Mouse (Mus musculus) forebrain, embryonic 11.5 days (tissue): ENCODE data around the gene Saysd1. TPM values are rescaled to one million over a fixed set of nuclear protein-coding genes. Genes with fewer than 3 reads are reported as not detected.

Source experiments
- ATAC-seq: fragments of 200-750 bp; cut with Nextera tagmentation; replicated peaks from 2 replicates; pipeline ENCODE4 v1.8.0; 2017; ENCODE audit warnings: moderate TSS enrichment; ENCODE audit not compliant: low FRiP score
- DNase-seq: peaks from one replicate; pipeline ENCODE4 v3.0.0-alpha.2; 2017; ENCODE audit warnings: low spot score
- H3K27ac ChIP-seq: fragments of 300-500 bp; sonication (generic); 2 replicates; pipeline ENCODE4 v1.5.1; 2014; ENCODE audit warnings: low read depth, low read length
- H3K27me3 ChIP-seq: fragments of 300-500 bp; sonication (generic); 2 replicates; pipeline ENCODE4 v1.6.1; 2014; ENCODE audit warnings: mild to moderate bottlenecking, low read length, mixed read lengths; ENCODE audit not compliant: control insufficient read depth, insufficient read depth
- H3K36me3 ChIP-seq: fragments of 300-500 bp; sonication (generic); 2 replicates; pipeline ENCODE4 v1.6.1; 2014; ENCODE audit warnings: mild to moderate bottlenecking, low read length, moderate library complexity, mixed read lengths; ENCODE audit not compliant: control insufficient read depth, insufficient read depth
- H3K4me1 ChIP-seq: fragments of 300-500 bp; sonication (generic); replicated peaks from 2 replicates; pipeline ENCODE4 v1.6.1; 2014; ENCODE audit warnings: low read length, mixed read lengths; ENCODE audit not compliant: control insufficient read depth, insufficient read depth
- H3K4me2 ChIP-seq: fragments of 300-500 bp; sonication (generic); 2 replicates; pipeline ENCODE4 v1.6.1; 2014; ENCODE audit warnings: low read depth, mild to moderate bottlenecking, low read length, moderate library complexity, mixed read lengths; ENCODE audit not compliant: severe bottlenecking
- H3K4me3 ChIP-seq: fragments of 300-500 bp; sonication (generic); 2 replicates; pipeline ENCODE4 v1.5.1; 2014; ENCODE audit warnings: low read depth, low read length
- H3K9ac ChIP-seq: fragments of 300-500 bp; sonication (generic); 2 replicates; pipeline ENCODE4 v1.6.1; 2014; ENCODE audit warnings: low read length
- H3K9me3 ChIP-seq: fragments of 300-500 bp; sonication (generic); 2 replicates; pipeline ENCODE4 v1.6.1; 2016; ENCODE audit warnings: low read length, mixed read lengths; ENCODE audit not compliant: control insufficient read depth
- WGBS: fragments of 180-500 bp; shearing (Covaris S2); extraction: QIAGEN DNeasy Blood & Tissue Kit; methylation state at CpG from one replicate; pipeline ENCODE4 v1.1.7; 2014; 5-methylcytosine and 5-hydroxymethylcytosine counted together
- polyA plus RNA-seq: library from polyadenylated mRNA; unstranded; fragments of >200 nt; fragmentation: Nextera tagmentation; extraction: Ambion mirVana; gene quantifications from 2 replicates; pipeline ENCODE4 v1.2.1, GENCODE M21; 2014

Saysd1 gene
- polyA plus RNA-seq, 1 experiment from 2014 or later = 11.6 TPM

DNA sequence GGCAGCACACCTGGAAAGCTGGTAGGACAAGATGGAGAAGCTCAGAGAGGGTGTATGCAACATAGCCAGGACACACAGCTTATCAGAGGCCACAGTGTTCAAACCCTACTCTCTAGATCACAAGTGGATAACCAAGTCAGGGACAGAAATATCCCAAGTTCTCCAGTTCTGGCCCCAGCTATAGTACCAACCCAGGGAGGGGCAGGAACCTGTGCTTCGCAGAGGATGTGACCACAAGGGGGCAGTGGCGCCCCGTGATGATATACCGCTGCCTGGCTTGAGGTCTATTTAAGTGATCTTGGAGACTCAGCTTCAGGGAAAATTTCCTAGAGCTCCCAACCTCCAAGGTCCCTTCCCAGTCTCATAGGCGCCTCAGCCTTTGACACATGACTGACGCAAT lies 24.4 kb downstream of the Saysd1 start:
- no peak overlapping the region for H3K9ac ChIP-seq
- ATAC-seq = peak; percentile 71
- H3K27me3 ChIP-seq = no peaks in the 10 kb centered on the region
- H3K4me1 ChIP-seq = no peaks in the 10 kb centered on the region
- H3K4me2 ChIP-seq = no peak overlapping the region
- DNase-seq = peak; percentile 92
- H3K9me3 ChIP-seq = no peaks in the 10 kb centered on the region; the same call in 1 of the 2 replicates
- no peaks in the 10 kb centered on the region for H3K36me3 ChIP-seq
- 4% methylated on average over 6 of the region's 6 CpGs for whole genome bisulfite sequencing
- H3K4me3 ChIP-seq = no peak overlapping the region
- no peak overlapping the region for H3K27ac ChIP-seq

DNA sequence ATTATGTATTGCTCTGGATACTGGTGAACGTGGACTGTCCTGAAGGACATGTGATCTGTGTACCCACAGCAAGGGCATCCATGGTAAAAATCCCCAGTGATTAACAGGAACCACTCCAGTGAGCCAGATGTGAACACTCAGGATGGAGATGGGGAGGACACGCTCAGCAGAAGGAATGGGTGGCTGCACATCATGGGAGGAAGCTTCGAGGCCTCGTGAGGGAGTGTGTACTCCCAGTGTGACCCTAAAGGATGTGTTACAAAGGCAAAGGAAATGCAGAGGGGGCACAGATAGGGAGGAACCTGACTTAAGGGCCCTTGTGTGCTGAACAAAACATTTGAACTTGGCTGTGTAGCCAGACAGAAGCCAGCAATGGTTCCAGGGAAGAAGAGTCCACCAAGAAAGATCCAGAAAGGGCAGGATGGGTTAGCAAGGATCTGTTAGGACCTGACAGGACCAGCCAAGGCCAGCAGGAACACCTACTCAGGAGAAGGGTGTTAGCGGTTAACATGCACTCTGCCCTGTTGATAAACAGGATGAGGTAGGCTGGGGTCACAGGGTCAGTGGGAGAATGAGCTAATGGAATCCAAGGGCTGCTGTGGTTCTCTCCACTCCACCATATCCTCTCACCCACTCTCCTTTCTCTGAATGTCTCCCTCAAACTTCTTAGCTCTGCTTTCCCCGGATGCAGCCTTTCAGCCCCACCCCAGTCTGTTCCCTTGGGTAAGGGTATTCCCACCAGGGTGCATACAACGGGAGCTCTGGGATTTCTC lies 25.0 kb downstream of the Saysd1 start:
- H3K4me1 ChIP-seq = no peaks in the 10 kb centered on the region
- H3K9ac ChIP-seq = no peak overlapping the region
- H3K36me3 ChIP-seq = no peaks in the 10 kb centered on the region
- H3K4me3 ChIP-seq = no peak overlapping the region
- no peak for DNase-seq
- WGBS = 68% methylated on average over 7 of the region's 7 CpGs
- H3K4me2 ChIP-seq = no peak overlapping the region
- no peak overlapping the region for H3K27ac ChIP-seq
- ATAC-seq = no peak
- H3K9me3 ChIP-seq = no peaks in the 10 kb centered on the region; the same call in 1 of the 2 replicates
- no peaks in the 10 kb centered on the region for H3K27me3 ChIP-seq

DNA sequence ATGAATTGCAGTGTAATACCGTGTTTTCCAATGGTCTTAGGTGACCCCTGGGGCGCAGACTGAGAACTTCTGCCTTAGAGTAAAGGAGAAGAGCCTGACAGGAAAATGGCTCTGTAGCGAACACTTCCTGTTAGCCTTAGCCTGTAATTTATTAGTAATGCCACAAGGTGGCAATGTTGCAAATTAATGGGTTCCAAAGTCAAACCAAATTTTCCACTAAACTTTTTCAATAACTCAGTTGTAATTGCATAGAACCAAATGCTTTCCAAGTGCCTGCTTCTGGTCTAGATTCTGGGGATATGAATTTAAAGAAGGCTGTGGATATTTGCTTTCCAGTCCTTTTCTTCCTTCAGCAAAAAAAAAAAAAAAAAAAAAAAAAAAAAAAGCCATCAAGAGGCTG lies 26.1 kb downstream of the Saysd1 start:
- ATAC-seq = no peak
- no peaks in the 10 kb centered on the region for H3K27me3 ChIP-seq
- no peaks in the 10 kb centered on the region; the same call in 1 of the 2 replicates for H3K9me3 ChIP-seq
- H3K4me2 ChIP-seq = no peak overlapping the region
- no peaks in the 10 kb centered on the region for H3K4me1 ChIP-seq
- H3K36me3 ChIP-seq = no peaks in the 10 kb centered on the region
- H3K27ac ChIP-seq = no peak overlapping the region
- 70% methylated on average over 3 of the region's 3 CpGs for WGBS
- H3K9ac ChIP-seq = no peak overlapping the region
- no peak for DNase-seq
- no peak overlapping the region for H3K4me3 ChIP-seq

DNA sequence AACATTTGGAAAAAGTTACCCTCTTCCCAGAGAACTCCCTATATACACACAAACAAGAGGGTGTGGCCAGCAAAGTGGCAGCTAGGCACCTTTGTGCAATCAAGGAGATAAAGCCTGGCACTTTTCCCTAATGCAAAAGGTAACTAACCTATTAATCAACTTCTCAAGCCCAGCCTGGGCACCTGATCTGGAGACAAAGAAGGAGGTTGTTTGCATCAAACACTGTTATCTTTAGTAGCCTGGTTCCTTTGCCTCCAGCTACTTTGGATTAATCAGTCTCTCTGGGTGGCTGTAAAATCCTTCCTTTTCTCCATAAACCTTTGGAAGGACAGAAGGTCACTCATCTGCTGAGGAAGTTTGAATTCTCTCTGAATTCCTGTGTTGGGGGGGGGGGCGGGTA lies 27.4 kb downstream of the Saysd1 start:
- Histone ChIP-seq H3K9me3 (no peaks in the 10 kb centered on the region; the same call in 1 of the 2 replicates), H3K27me3 (no peaks in the 10 kb centered on the region), H3K4me2 (no peak overlapping the region), H3K4me1 (no peaks in the 10 kb centered on the region), H3K4me3 (no peak overlapping the region), H3K36me3 (no peaks in the 10 kb centered on the region), H3K9ac (no peak overlapping the region), H3K27ac (no peak overlapping the region)
- DNase-seq (no peak), ATAC-seq (no peak)
- WGBS = 85% methylated on average over 1 of the region's 1 CpGs

DNA sequence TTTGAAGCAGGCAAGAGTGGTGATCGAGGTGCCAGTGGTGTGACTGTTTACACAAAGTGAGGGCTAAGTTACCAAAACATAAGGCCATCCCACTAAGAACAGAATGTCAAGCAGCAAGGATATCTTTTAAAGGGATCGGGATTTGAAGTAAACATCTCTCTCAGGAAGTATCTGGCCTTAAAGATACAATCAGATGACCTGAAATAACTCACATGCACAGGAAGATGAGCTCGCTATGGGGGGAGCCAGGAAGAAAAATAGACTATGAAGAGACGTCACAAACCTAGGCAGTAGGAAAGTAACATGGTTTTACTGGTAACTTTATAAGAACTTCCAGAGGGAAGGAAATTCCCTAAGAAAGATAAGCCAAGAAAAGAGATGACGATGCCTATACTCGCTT lies 32.1 kb downstream of the Saysd1 start:
- Histone ChIP-seq H3K9ac (no peak overlapping the region), H3K27ac (no peak overlapping the region), H3K36me3 (no peaks in the 10 kb centered on the region), H3K27me3 (no peaks in the 10 kb centered on the region), H3K4me2 (no peak overlapping the region), H3K9me3 (no peaks in the 10 kb centered on the region), H3K4me3 (no peak overlapping the region), H3K4me1 (no peaks in the 10 kb centered on the region; the same call in 1 of the 2 replicates)
- ATAC-seq (no peak), DNase-seq (no peak)
- 85% methylated on average over 6 of the region's 6 CpGs for WGBS

DNA sequence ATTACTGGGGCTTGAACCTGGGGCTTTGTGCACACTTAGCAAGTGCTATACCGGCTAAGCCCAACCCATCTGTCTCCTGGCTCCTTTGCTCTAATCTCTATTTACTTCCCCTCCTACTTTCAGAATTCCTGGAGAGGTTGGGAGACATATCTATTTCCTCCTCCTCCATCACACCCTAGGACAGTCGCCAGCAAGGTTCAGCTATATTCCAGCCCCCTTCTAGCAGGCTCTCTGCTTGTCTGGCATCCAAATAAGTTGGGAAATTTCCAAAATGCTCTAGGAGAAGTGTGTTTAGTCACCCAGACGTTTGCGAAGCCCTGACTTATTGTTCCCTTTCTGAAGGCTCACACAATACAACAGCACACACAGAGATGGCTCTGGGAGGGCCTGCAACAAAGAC lies 35.1 kb downstream of the Saysd1 start:
- no peak overlapping the region for H3K9ac ChIP-seq
- WGBS = 58% methylated on average over 4 of the region's 4 CpGs
- no peak overlapping the region for H3K4me3 ChIP-seq
- no peaks in the 10 kb centered on the region for H3K36me3 ChIP-seq
- no peak overlapping the region for H3K4me2 ChIP-seq
- ATAC-seq = no peak
- no peaks in the 10 kb centered on the region for H3K9me3 ChIP-seq
- H3K27me3 ChIP-seq = no peaks in the 10 kb centered on the region
- H3K27ac ChIP-seq = no peak overlapping the region
- H3K4me1 ChIP-seq = no peaks in the 10 kb centered on the region; the same call in 1 of the 2 replicates
- no peak for DNase-seq

DNA sequence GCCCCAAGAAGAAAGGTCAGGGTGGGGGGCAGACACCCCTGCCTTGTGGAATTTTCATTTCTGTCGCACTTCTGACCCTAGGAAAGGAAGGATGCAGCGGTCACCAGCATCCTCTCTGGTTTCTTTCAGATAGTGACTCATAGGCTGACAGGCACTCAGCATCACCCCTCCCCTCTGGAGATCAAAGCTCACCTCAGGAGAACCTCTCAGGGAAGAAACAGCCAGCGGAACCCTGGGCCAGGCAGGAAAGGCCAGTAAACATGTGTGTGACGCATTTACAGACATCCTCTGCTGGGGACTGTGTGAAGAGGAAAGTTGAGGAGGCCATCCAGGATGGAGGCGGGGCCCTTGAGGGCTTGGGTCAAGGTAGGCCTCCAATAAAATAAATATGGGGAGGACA lies 40.3 kb downstream of the Saysd1 start:
- Histone ChIP-seq H3K4me1 (no peaks in the 10 kb centered on the region), H3K9ac (no peak overlapping the region), H3K4me2 (no peak overlapping the region), H3K4me3 (no peak overlapping the region), H3K36me3 (no peaks in the 10 kb centered on the region), H3K27me3 (no peaks in the 10 kb centered on the region), H3K9me3 (no peaks in the 10 kb centered on the region), H3K27ac (no peak overlapping the region)
- DNase-seq (no peak), ATAC-seq (no peak)
- WGBS = 74% methylated on average over 5 of the region's 5 CpGs

DNA sequence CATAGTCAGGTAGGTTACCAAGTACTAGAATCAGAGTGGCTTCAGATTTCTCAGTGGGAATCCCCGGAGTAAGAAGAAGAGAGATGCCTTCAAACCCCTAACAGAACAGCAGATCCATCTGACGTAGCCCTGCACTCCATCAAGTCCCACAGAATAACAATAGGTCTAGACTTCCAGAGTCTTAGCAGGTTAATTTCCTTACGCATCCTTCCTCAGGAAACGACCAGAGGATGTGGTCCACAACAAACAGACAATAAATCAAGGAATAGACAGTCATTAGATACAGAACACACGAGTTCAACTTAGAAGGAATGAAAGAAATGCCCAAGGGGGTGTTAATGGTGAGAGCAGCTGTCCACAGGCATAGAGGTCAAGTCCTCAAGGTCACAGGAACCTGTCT lies 43.4 kb downstream of the Saysd1 start:
- Histone ChIP-seq H3K9me3 (no peaks in the 10 kb centered on the region), H3K4me2 (no peak overlapping the region), H3K36me3 (no peaks in the 10 kb centered on the region), H3K9ac (no peak overlapping the region), H3K27me3 (no peaks in the 10 kb centered on the region), H3K4me3 (no peak overlapping the region), H3K27ac (no peak overlapping the region), H3K4me1 (no peaks in the 10 kb centered on the region)
- peak; percentile 1 for DNase-seq
- 72% methylated on average over 5 of the region's 5 CpGs for WGBS
- no peak for ATAC-seq

DNA sequence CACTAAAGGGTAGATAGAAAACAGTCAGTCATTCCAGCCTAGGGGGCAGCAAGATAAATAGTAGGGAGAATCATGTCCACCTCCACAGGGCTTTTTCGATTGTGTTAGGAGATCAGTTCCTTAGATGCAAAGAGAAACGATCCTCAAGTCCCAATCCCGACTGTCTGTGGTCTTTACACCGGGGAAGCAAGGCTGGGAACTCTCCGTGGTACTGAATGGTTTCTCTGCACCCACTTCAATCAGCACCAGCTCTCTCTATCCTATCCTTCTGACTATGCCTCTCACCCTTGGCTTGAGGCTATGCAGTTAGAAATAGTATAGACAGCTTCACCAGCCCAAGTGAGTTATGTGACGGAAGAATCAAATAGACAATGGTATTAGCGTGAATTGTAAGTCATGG lies 44.8 kb downstream of the Saysd1 start:
- WGBS = 23% methylated on average over 7 of the region's 7 CpGs
- Histone ChIP-seq H3K27ac (no peak overlapping the region), H3K9ac (no peak overlapping the region), H3K4me1 (no peaks in the 10 kb centered on the region), H3K36me3 (no peaks in the 10 kb centered on the region), H3K4me2 (no peak overlapping the region), H3K4me3 (no peak overlapping the region), H3K9me3 (no peaks in the 10 kb centered on the region), H3K27me3 (no peaks in the 10 kb centered on the region)
- ATAC-seq (no peak), DNase-seq (peak; percentile 66)
